Mouse (Mus musculus) monocyte, adult 2 months (primary cell): Measurements from ENCODE around the gene Etnppl.

Source experiments
- DNase-seq, 2 experiments: peaks; one replicate each; pipeline ENCODE4 v3.0.0; 2022; ENCODE audit warnings: low spot score in 2 of 2, low read depth in 1 of 2

Etnppl gene

GRCm38 (mm10) chr3:130671291-130671690 is 54.0 kb downstream of the Etnppl start:
- DNase-seq: no peak

- DNase-seq: no peak
Observed at GRCm38 (mm10) chr3:130677671-130678460, 60.6 kb downstream of the Etnppl start.

- DNase-seq: no peak
Observed at GRCm38 (mm10) chr3:130681226-130681625, 64.0 kb downstream of the Etnppl start.

- no peak for DNase-seq
Observed at GRCm38 (mm10) chr3:130682183-130682582, 64.9 kb downstream of the Etnppl start.

- DNase-seq: no peak
Observed at GRCm38 (mm10) chr3:130683836-130684235, 66.6 kb downstream of the Etnppl start.

- DNase-seq: no peak
Observed at GRCm38 (mm10) chr3:130684276-130685013, 67.2 kb downstream of the Etnppl start.

GRCm38 (mm10) chr3:130685014-130685366 is 67.7 kb downstream of the Etnppl start:
- no peak for DNase-seq

- no peak for DNase-seq
Observed at GRCm38 (mm10) chr3:130687051-130687450, 69.8 kb downstream of the Etnppl start.
